7 mouse cellular contexts compared by ENCODE assay signal in the genomic region with DNA sequence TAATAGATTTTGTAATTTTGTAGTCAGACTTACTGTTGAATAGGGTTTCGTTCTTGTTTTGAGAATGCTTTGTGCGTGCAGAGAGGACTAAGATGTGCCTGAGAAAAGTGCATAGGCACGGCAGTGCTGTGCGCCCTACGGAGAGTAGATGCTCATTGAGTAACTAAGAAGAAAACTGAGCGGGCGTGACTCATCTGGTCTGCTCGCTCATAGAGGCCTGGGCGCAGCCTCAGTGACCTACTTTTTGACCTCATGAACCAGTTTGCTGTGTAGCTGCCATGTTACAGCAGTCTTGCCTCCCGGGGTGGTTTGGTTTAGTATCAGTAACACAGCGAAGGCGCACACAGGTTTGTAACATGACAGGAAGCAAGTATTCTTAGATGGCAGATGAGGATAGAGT. TPM values are rescaled to one million over a fixed set of nuclear protein-coding genes. Genes with fewer than 3 reads are reported as not detected.
"Had no signal": no experiment of that assay in that cellular context is flagged by ENCODE, and none has a peak within 500 bp of the region (broad histone marks: within the 10 kb centered on the region; RNA-seq: fewer than 3 reads in every experiment).

No protein-coding gene starts in this region.

- DNase-seq: kidney, adult 8-10 months; kidney, postnatal 36 days; left cerebral cortex, postnatal 4 days; liver, postnatal 0 days; lung, embryonic 14.5 days; thymus, postnatal 25 days had no signal

RNA-seq across cellular contexts. Expression of gene Glis1, which starts 8.8 kb away (rescaled TPM):
- polyA plus RNA-seq: macrophage had no signal
